Mouse (Mus musculus) lung, embryonic 15.5 days (tissue): Measurements from ENCODE around the gene Ccdc141. TPM values are rescaled to one million over a fixed set of nuclear protein-coding genes. Genes with fewer than 3 reads are reported as not detected.
"Not testable (repeated sequence)": the region's sequence is repeated elsewhere in the genome, so short reads cannot be mapped to it uniquely, and the experiment has no call there.

Experiments
- ATAC-seq: fragments of 200-750 bp; cut with Nextera tagmentation; 2 replicates; pipeline ENCODE4 v1.8.0; 2017; ENCODE audit warnings: moderate number of reproducible peaks, borderline replicate concordance; ENCODE audit not compliant: low FRiP score, low TSS enrichment; ENCODE audit errors: extremely low read depth
- H3K27ac ChIP-seq: fragments of 300-500 bp; sonication (generic); 2 replicates; pipeline ENCODE4 v1.5.1; 2015; ENCODE audit warnings: moderate library complexity, mild to moderate bottlenecking, inconsistent platforms
- H3K27me3 ChIP-seq: fragments of 300-500 bp; sonication (generic); 2 replicates; pipeline ENCODE4 v1.6.1; 2015; ENCODE audit warnings: inconsistent platforms
- H3K36me3 ChIP-seq: fragments of 300-500 bp; sonication (generic); 2 replicates; pipeline ENCODE4 v1.6.1; 2015; ENCODE audit warnings: inconsistent platforms
- H3K4me1 ChIP-seq: fragments of 300-500 bp; sonication (generic); 2 replicates; pipeline ENCODE4 v1.6.1; 2015; ENCODE audit warnings: inconsistent platforms
- H3K4me2 ChIP-seq: fragments of 300-500 bp; sonication (generic); 2 replicates; pipeline ENCODE4 v1.6.1; 2015; ENCODE audit warnings: inconsistent platforms, mild to moderate bottlenecking, moderate library complexity
- H3K4me3 ChIP-seq: fragments of 300-500 bp; sonication (generic); 2 replicates; pipeline ENCODE4 v1.5.1; 2015; ENCODE audit warnings: mild to moderate bottlenecking, inconsistent platforms
- H3K9ac ChIP-seq: fragments of 300-500 bp; sonication (generic); 2 replicates; pipeline ENCODE4 v1.6.1; 2015; ENCODE audit warnings: inconsistent platforms
- H3K9me3 ChIP-seq: fragments of 300-500 bp; sonication (generic); 2 replicates; pipeline ENCODE4 v1.6.1; 2016; ENCODE audit warnings: inconsistent platforms
- WGBS: fragments of 180-500 bp; shearing (Covaris S2); methylation state at CpG from one replicate; pipeline ENCODE4 v1.1.7; 2015; 5-methylcytosine and 5-hydroxymethylcytosine counted together
- polyA plus RNA-seq: library from polyadenylated mRNA; unstranded; fragments of >200 nt; fragmentation: Nextera tagmentation; extraction: Ambion mirVana; gene quantifications from 2 replicates; pipeline ENCODE4 v1.2.1, GENCODE M21; 2015

Ccdc141 gene
- polyA plus RNA-seq, 1 experiment from 2014 or later = 19.6 TPM

GRCm38 (mm10) chr2:77039683-77040082, 130.8 kb downstream of the Ccdc141 start:
- no peaks in the 10 kb centered on the region for H3K4me1 ChIP-seq
- no peak overlapping the region for H3K4me3 ChIP-seq
- no peak overlapping the region for H3K9ac ChIP-seq
- WGBS = 87% methylated on average over 3 of the region's 3 CpGs
- no peaks in the 10 kb centered on the region for H3K9me3 ChIP-seq
- no peaks in the 10 kb centered on the region for H3K36me3 ChIP-seq
- ATAC-seq = no peak
- H3K27ac ChIP-seq = no peak overlapping the region
- no peak overlapping the region for H3K4me2 ChIP-seq
- H3K27me3 ChIP-seq = no peaks in the 10 kb centered on the region

- 62% methylated on average over 4 of the region's 4 CpGs for WGBS
- no peaks in the 10 kb centered on the region for H3K36me3 ChIP-seq
These were observed 131.2 kb downstream of the Ccdc141 start for GRCm38 (mm10) chr2:77039281-77039680.

GRCm38 (mm10) chr2:77037211-77037610, 133.2 kb downstream of the Ccdc141 start:
- Histone ChIP-seq H3K4me3 (no peak overlapping the region), H3K36me3 (no peaks in the 10 kb centered on the region), H3K27me3 (no peaks in the 10 kb centered on the region), H3K27ac (no peak overlapping the region), H3K9me3 (no peaks in the 10 kb centered on the region), H3K4me1 (no peaks in the 10 kb centered on the region), H3K4me2 (no peak overlapping the region), H3K9ac (no peak overlapping the region)
- ATAC-seq = no peak
- 83% methylated on average over 10 of the region's 10 CpGs for WGBS

More at GRCm38 (mm10) chr2:77039281-77039680, 131.2 kb downstream of the Ccdc141 start:
- H3K4me1 ChIP-seq = no peaks in the 10 kb centered on the region
- no peaks in the 10 kb centered on the region for H3K27me3 ChIP-seq
- H3K9me3 ChIP-seq = no peaks in the 10 kb centered on the region
- no peak overlapping the region for H3K9ac ChIP-seq
- no peak overlapping the region for H3K4me3 ChIP-seq
- ATAC-seq = no peak
- H3K27ac ChIP-seq = no peak overlapping the region
- no peak overlapping the region for H3K4me2 ChIP-seq

- Histone ChIP-seq H3K9ac (no peak overlapping the region), H3K4me3 (no peak overlapping the region), H3K9me3 (no peaks in the 10 kb centered on the region), H3K36me3 (no peaks in the 10 kb centered on the region), H3K4me1 (no peaks in the 10 kb centered on the region), H3K4me2 (no peak overlapping the region), H3K27ac (no peak overlapping the region), H3K27me3 (no peaks in the 10 kb centered on the region)
- no peak for ATAC-seq
- WGBS = 75% methylated on average over 4 of the region's 4 CpGs
These were observed 136.3 kb downstream of the Ccdc141 start for GRCm38 (mm10) chr2:77034112-77034511.

GRCm38 (mm10) chr2:77033322-77034060, 136.9 kb downstream of the Ccdc141 start:
- Histone ChIP-seq H3K4me3 (no peak overlapping the region), H3K27me3 (no peaks in the 10 kb centered on the region), H3K9me3 (no peaks in the 10 kb centered on the region), H3K4me2 (no peak overlapping the region), H3K9ac (no peak overlapping the region), H3K36me3 (no peaks in the 10 kb centered on the region), H3K4me1 (no peaks in the 10 kb centered on the region), H3K27ac (no peak overlapping the region)
- 77% methylated on average over 13 of the region's 13 CpGs for WGBS
- no peak for ATAC-seq

- H3K9ac ChIP-seq = no peak overlapping the region
- no peaks in the 10 kb centered on the region for H3K27me3 ChIP-seq
- no peaks in the 10 kb centered on the region for H3K4me1 ChIP-seq
- no peak overlapping the region for H3K4me2 ChIP-seq
- no peak overlapping the region for H3K27ac ChIP-seq
- H3K4me3 ChIP-seq = no peak overlapping the region
- no peaks in the 10 kb centered on the region for H3K36me3 ChIP-seq
- H3K9me3 ChIP-seq = no peaks in the 10 kb centered on the region
- no peak for ATAC-seq
- 90% methylated on average over 2 of the region's 2 CpGs for WGBS
These were observed 149.8 kb downstream of the Ccdc141 start for GRCm38 (mm10) chr2:77020649-77021048.

- WGBS = 69% methylated on average over 4 of the region's 4 CpGs
- Histone ChIP-seq H3K9me3 (no peaks in the 10 kb centered on the region), H3K27me3 (no peaks in the 10 kb centered on the region), H3K4me2 (no peak overlapping the region), H3K9ac (no peak overlapping the region), H3K36me3 (no peaks in the 10 kb centered on the region), H3K27ac (no peak overlapping the region), H3K4me1 (no peaks in the 10 kb centered on the region), H3K4me3 (no peak overlapping the region)
- ATAC-seq = no peak
These were observed 152.7 kb downstream of the Ccdc141 start for GRCm38 (mm10) chr2:77017735-77018134.

GRCm38 (mm10) chr2:77013449-77013848, 157.0 kb downstream of the Ccdc141 start:
- H3K27ac ChIP-seq, H3K36me3 ChIP-seq, ATAC-seq, H3K4me1 ChIP-seq, H3K27me3 ChIP-seq, H3K9ac ChIP-seq, H3K4me3 ChIP-seq, H3K9me3 ChIP-seq, H3K4me2 ChIP-seq: not testable (repeated sequence)
- WGBS = 82% methylated on average over 6 of the region's 6 CpGs

GRCm38 (mm10) chr2:77011981-77012380, 158.5 kb downstream of the Ccdc141 start:
- Histone ChIP-seq H3K27me3 (no peaks in the 10 kb centered on the region), H3K9me3 (no peaks in the 10 kb centered on the region), H3K9ac (no peak overlapping the region), H3K4me2 (no peak overlapping the region), H3K27ac (no peak overlapping the region), H3K4me1 (no peaks in the 10 kb centered on the region), H3K4me3 (no peak overlapping the region), H3K36me3 (no peaks in the 10 kb centered on the region)
- 71% methylated on average over 5 of the region's 5 CpGs for WGBS
- ATAC-seq = no peak

- Histone ChIP-seq H3K4me3 (no peak overlapping the region), H3K4me1 (no peaks in the 10 kb centered on the region), H3K27me3 (no peaks in the 10 kb centered on the region), H3K9me3 (no peaks in the 10 kb centered on the region), H3K36me3 (no peaks in the 10 kb centered on the region), H3K27ac (no peak overlapping the region), H3K9ac (no peak overlapping the region), H3K4me2 (no peak overlapping the region)
- WGBS = 71% methylated on average over 7 of the region's 7 CpGs
- no peak for ATAC-seq
These were observed 163.4 kb downstream of the Ccdc141 start for GRCm38 (mm10) chr2:77007015-77007414.

GRCm38 (mm10) chr2:77003148-77003547, 167.3 kb downstream of the Ccdc141 start:
- Histone ChIP-seq H3K27me3 (no peaks in the 10 kb centered on the region), H3K4me1 (no peaks in the 10 kb centered on the region), H3K27ac (no peak overlapping the region), H3K9ac (no peak overlapping the region), H3K4me2 (no peak overlapping the region), H3K4me3 (no peak overlapping the region), H3K36me3 (no peaks in the 10 kb centered on the region), H3K9me3 (no peaks in the 10 kb centered on the region)
- no peak for ATAC-seq
- 64% methylated on average over 2 of the region's 2 CpGs for WGBS

GRCm38 (mm10) chr2:76998351-76998750, 172.1 kb downstream of the Ccdc141 start:
- H3K9ac ChIP-seq = no peak overlapping the region
- H3K4me2 ChIP-seq = no peak overlapping the region
- no peak overlapping the region for H3K27ac ChIP-seq
- H3K4me3 ChIP-seq = no peak overlapping the region
- H3K27me3 ChIP-seq = no peaks in the 10 kb centered on the region
- no peaks in the 10 kb centered on the region for H3K36me3 ChIP-seq
- no peak for ATAC-seq
- no peaks in the 10 kb centered on the region for H3K9me3 ChIP-seq
- H3K4me1 ChIP-seq = no peaks in the 10 kb centered on the region
- 56% methylated on average over 5 of the region's 5 CpGs for WGBS
